Mouse (Mus musculus): ENCODE results near the gene Btbd6. TPM values are rescaled to one million over a fixed set of nuclear protein-coding genes. Genes with fewer than 3 reads are reported as not detected.

Btbd6 gene
- 12.4 TPM for polyA plus RNA-seq (2014; fragmentation: Illumina TruSeq; extraction: RNeasy Lipid Tissue Mini Kit (QIAGEN cat#74804); ENCODE audit: insufficient read depth, low read depth, low replicate concordance)

DNA sequence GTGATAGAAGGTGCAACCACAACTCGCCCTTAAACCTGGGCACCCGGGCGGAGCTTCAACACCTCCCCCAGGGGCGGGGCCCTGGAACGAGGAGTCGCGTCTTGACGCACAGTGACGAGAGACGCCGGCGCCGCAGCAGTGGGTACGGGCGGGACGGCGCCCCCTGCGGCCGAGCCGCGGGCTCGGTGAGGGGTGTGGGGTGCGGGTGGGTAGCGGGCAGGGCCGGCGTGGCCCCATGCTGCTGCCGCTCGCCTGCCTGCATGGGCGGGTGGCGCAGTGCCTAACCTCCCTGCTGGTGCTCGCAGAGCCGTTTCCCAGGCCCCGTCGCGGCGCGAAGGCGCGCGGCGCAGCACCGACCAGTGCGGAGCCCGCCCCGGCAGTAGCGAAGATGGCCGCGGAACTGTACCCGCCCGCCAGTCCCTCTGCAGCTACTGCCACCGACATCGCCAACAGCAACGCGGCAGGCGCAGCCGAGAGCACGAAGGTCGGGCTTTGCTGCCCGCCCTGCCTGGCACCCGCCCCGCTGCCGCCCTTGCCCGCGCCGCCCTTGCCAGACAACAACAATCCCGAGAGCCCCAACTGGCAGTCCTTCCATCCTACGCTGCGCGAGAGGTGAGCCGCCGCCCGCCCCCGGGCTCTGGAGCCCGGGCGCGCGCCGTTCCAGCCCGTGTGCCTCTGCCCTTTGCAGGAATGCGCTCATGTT, at the start of gene Btbd6:
Gene Btbd6 (plus strand): TSS at position 112 of the 703 bp plus-strand sequence.

DNA sequence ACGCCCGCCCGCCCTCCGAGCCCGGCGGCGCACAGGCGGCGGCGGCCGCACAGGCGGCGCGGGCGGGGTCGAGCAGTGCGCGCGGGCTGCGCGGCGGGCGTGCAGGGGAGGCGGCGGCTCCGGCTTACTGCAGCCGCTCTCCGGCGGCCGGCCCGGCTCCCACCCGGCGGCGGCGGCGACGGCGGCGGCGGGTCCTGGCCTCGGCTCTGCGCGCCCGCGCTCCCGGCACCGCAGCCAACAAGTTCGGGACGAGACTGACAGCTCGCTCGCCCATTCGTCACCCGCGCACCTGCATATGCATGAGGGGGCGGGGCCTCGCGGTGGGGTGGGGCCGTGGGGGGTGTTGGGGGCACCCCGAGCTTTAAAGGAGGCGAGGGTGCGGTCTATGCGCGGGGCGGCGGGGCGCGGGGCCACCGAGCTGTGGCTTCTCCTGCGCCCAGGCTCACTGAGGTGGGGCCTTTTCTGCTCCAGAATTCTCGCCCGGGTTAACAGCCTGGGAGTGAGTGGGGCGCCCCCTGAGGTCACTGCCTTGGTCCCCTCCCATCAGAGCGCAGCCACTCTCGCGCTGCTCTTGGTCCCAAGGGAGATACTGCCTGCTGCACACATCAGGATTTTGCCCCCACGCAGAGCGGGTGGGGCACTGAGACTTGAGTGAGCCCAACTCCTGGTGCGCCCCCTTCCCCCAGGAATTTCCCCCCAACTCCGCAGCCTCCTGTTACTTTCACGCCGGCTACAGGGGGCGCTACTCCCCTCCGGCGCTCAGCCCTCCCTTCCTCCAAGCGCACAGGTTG, 46.5 kb upstream of the Btbd6 start, which contains the start of gene Jag2:
Gene Jag2 (minus strand): TSS at position 215 of the 791 bp plus-strand sequence.

GRCm38 (mm10) chr12:112941776-112942713, 34.2 kb upstream of the Btbd6 start, which contains the start of gene Nudt14:
Gene Nudt14, minus strand, starts transcription at chr12:112942124.

DNA sequence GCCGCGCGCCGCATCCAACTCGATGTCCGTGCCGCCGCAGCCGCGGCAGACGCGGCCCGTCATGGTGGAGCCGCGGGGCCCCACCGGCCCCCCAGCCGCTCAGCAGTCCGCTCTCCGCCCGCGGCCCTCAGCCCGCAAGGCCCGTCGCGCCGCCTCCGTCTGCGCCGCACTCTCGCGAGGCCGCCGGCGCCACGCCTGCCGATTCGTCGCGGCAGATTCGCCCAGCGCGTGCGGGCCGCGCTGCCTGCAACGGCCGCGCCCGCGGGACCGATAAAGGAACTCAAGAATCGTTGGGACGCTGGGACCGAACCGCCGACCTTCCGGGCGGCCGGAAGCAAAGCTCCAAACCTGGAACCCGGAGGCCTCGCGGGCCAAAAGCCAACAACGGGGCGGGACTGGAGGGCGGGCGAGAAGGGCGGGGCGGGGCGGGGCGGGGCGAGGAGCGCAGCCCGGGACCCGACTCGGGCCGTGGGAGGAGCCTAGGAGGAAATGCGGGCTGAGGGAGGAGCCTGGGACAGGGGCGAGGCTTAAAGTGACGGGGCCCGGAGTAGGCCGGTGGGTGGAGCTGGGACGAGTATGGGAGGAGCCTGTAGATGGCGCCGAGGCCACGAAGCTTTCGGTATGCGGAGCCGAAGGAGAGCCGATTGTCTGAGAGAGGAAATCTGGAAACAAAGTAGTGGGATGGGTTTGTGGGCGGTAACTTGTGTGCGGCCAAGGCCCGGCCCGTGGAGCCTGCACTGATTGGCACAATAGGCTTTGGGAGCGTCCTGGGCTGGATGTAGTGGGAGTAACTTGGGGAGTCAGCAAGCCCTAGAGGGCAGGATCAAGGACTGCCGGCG, 24.2 kb downstream of the Btbd6 start, which contains the start of gene Brf1:
Gene Brf1 (minus strand): TSS at position 411 of the 839 bp plus-strand sequence.

DNA sequence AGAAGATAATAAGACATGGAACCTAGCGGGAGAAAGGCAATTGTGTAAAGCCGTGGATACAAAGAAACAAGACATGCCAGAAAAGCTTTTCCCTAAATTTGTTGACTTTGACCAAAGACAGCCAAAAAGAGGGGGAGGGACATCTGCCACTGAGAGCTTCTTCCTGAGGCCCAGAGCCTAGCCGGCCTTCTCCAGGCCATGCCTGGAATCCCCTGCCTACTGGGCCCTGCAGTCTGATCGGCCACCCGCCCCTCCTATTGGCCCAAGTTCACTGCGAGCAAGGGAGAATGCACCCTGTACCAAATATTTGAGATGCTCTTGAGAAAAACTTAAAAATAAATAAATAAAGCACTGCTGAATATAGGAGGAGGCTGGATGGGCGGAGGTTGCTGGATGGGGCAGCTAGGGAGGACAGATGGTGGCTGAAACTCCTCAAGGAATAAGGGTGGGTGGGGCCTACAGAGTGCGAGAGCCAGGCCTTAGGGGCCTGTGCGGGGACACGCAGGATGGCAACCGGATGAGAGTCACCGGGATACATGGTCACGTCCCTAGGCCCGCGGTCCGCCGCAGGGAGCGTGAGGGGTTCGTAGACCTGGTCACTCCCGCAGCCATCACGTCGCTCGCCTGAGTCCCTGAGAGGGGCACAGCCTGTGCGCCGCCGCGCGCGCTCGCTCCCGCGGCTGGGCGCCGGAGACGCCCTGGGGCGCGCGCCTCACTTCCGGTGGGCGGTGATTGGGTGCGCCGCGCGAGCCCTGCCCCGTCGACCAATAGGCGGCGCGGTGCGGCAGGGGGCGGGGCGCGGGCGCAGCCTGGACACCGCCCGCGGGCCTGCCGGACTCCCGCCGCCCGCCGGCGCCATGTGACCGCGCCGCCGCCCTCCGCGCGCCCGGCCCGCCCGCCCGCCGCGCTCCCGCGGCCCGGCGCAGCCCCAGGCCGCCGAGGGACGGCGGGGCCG, 37.6 kb downstream of the Btbd6 start, which contains the start of gene Pacs2:
Gene Pacs2 (plus strand): TSS at position 905 of the 955 bp plus-strand sequence.

Other genes with a start within 250 kb of the Btbd6 start
- gene Pld4, start 215.8 kb upstream of the Btbd6 start, polyA plus RNA-seq (2014; fragmentation: Illumina TruSeq; extraction: RNeasy Lipid Tissue Mini Kit (QIAGEN cat#74804); ENCODE audit: insufficient read depth, low read depth, low replicate concordance), result 32.1 TPM
- gene Ahnak2, start 173.8 kb upstream of the Btbd6 start, polyA plus RNA-seq (2014; fragmentation: Illumina TruSeq; extraction: RNeasy Lipid Tissue Mini Kit (QIAGEN cat#74804); ENCODE audit: insufficient read depth, low read depth, low replicate concordance), result 4.5 TPM
- 9.5 TPM for gene Clba1, start 167.5 kb upstream of the Btbd6 start, polyA plus RNA-seq (2014; fragmentation: Illumina TruSeq; extraction: RNeasy Lipid Tissue Mini Kit (QIAGEN cat#74804); ENCODE audit: insufficient read depth, low read depth, low replicate concordance)
- 13.5 TPM for gene Cdca4, start 147.1 kb upstream of the Btbd6 start, polyA plus RNA-seq (2014; fragmentation: Illumina TruSeq; extraction: RNeasy Lipid Tissue Mini Kit (QIAGEN cat#74804); ENCODE audit: insufficient read depth, low read depth, low replicate concordance)
- gene Gpr132, start 108.3 kb upstream of the Btbd6 start, polyA plus RNA-seq (2014; fragmentation: Illumina TruSeq; extraction: RNeasy Lipid Tissue Mini Kit (QIAGEN cat#74804); ENCODE audit: insufficient read depth, low read depth, low replicate concordance), result 4.4 TPM
- 7.1 TPM for gene Jag2, start 46.7 kb upstream of the Btbd6 start, polyA plus RNA-seq (2014; fragmentation: Illumina TruSeq; extraction: RNeasy Lipid Tissue Mini Kit (QIAGEN cat#74804); ENCODE audit: insufficient read depth, low read depth, low replicate concordance)
- gene Nudt14, start 34.4 kb upstream of the Btbd6 start, polyA plus RNA-seq (2014; fragmentation: Illumina TruSeq; extraction: RNeasy Lipid Tissue Mini Kit (QIAGEN cat#74804); ENCODE audit: insufficient read depth, low read depth, low replicate concordance), result 42.2 TPM
- 17.6 TPM for gene Brf1, start 24.2 kb downstream of the Btbd6 start, polyA plus RNA-seq (2014; fragmentation: Illumina TruSeq; extraction: RNeasy Lipid Tissue Mini Kit (QIAGEN cat#74804); ENCODE audit: insufficient read depth, low read depth, low replicate concordance)
- gene Pacs2, start 38.0 kb downstream of the Btbd6 start, polyA plus RNA-seq (2014; fragmentation: Illumina TruSeq; extraction: RNeasy Lipid Tissue Mini Kit (QIAGEN cat#74804); ENCODE audit: insufficient read depth, low read depth, low replicate concordance), result 15.8 TPM
- gene Tex22, start 98.0 kb downstream of the Btbd6 start, polyA plus RNA-seq (2014; fragmentation: Illumina TruSeq; extraction: RNeasy Lipid Tissue Mini Kit (QIAGEN cat#74804); ENCODE audit: insufficient read depth, low read depth, low replicate concordance), result not detected
- 19.6 TPM for gene Mta1, start 121.8 kb downstream of the Btbd6 start, polyA plus RNA-seq (2014; fragmentation: Illumina TruSeq; extraction: RNeasy Lipid Tissue Mini Kit (QIAGEN cat#74804); ENCODE audit: insufficient read depth, low read depth, low replicate concordance)
- 636 TPM for gene Crip2, start 163.8 kb downstream of the Btbd6 start, polyA plus RNA-seq (2014; fragmentation: Illumina TruSeq; extraction: RNeasy Lipid Tissue Mini Kit (QIAGEN cat#74804); ENCODE audit: insufficient read depth, low read depth, low replicate concordance)
- 1,078 TPM for gene Crip1, start 169.8 kb downstream of the Btbd6 start, polyA plus RNA-seq (2014; fragmentation: Illumina TruSeq; extraction: RNeasy Lipid Tissue Mini Kit (QIAGEN cat#74804); ENCODE audit: insufficient read depth, low read depth, low replicate concordance)
- 0.53 TPM for gene Tedc1, start 179.9 kb downstream of the Btbd6 start, polyA plus RNA-seq (2014; fragmentation: Illumina TruSeq; extraction: RNeasy Lipid Tissue Mini Kit (QIAGEN cat#74804); ENCODE audit: insufficient read depth, low read depth, low replicate concordance)
- gene Tmem121, start 209.4 kb downstream of the Btbd6 start, polyA plus RNA-seq (2014; fragmentation: Illumina TruSeq; extraction: RNeasy Lipid Tissue Mini Kit (QIAGEN cat#74804); ENCODE audit: insufficient read depth, low read depth, low replicate concordance), result not detected